Mouse (Mus musculus): ENCODE data around the gene Clec1b.

DNA sequence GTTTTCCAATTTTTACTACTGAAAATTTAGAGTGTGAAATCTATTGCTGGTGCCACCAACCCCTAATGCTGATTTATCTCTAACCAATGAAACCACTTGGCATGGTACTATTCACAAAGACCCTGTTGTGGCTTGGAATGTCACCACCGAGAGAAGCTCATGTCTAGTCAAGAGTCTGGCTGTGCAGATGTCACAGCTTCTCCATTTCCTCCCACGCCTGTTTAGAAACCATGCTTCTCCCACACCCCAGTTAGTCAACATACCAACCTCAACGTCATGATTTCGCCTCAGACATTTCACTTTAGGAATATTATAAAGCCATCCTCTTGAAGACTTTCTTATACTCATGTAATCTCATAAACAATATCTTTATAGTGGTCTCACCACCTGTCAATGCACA is 30.2 kb downstream of the Clec1b start:
- no peak for TF ChIP-seq CTCF (IDR thresholded peaks at IDR 0.05; ENCODE audit: borderline replicate concordance, control insufficient read depth, extremely low read depth, insufficient read depth, low read length, poor library complexity)
- no peak for TF ChIP-seq POLR2A (IDR thresholded peaks at IDR 0.05; ENCODE audit: control insufficient read depth, extremely low read depth, insufficient read depth, low read length, poor library complexity)

Data from thymus, adult 2 months (tissue).